Mouse (Mus musculus): ENCODE measurements around the gene Nxpe5.

- TF ChIP-seq POLR2A (IDR thresholded peaks at IDR 0.05; ENCODE audit: control insufficient read depth, low read depth, low read length) = no peak
- TF ChIP-seq CTCF (IDR thresholded peaks at IDR 0.05; ENCODE audit: control insufficient read depth, insufficient read depth, insufficient replicate concordance, low read depth, low read length) = no peak
Measured at GRCm38 (mm10) chr5:138256094-138256467, 30.4 kb downstream of the Nxpe5 start.
